Mouse (Mus musculus): Measurements from ENCODE around the gene Kcnma1.

The Kcnma1 gene

DNA sequence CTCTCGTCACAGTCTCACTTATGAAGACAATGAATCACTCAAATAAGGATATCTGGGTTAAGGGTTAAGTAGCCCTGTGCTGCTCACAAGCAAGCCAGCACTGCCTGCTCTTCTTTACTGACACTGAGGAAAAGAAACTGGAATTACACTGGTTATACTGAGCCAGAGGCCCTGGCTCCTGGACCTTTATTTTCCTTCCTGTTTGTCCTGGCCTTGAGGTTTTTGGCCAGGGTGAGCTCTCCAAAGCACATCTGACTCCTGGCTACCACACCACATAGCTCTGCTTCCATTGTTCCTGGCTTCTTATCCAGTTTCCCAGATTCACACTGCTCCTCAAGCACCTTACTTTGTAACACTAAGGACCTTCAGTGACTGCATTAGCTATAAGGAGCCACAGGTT is 242.5 kb downstream of the Kcnma1 start:
- DNase-seq = no peak

DNA sequence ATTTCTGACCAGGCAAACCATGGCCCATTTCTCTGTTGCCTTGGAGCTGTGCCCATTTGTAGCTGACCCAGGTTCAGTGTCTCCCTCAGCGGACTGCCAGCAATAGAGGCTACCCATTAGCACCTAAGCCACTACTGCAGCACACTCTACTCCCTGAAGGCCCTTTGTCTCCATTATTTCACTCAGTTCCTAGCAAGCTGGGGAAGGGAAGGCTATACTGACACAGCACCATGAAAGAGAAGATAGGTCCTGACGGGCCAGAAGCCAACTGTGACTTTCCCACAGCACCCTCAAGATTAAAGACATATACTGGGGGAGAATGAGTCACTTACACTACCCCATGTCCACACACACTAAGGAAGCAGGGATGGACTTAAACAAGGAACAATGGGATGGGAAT is 251.8 kb downstream of the Kcnma1 start:
- DNase-seq = no peak

DNA sequence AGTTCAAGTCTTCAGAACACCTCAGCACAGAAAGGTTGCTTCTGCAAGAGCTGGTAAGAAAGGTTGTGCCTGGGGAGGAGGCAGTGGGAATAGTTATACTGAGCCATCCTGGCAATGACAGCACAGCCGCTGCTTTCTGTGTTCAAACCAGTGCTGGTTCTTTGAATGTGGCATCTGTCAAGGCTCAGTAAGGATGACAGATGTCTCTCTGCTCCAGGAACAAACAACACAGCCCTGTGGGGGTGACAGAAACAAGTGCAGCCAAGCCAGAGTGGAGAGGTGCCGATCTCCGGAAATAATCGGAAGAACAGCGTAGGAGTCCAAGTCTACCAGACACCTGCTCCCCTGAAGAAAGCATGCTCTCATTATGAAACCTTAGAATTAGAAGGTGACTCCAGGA is 254.7 kb downstream of the Kcnma1 start:
- DNase-seq = no peak

DNA sequence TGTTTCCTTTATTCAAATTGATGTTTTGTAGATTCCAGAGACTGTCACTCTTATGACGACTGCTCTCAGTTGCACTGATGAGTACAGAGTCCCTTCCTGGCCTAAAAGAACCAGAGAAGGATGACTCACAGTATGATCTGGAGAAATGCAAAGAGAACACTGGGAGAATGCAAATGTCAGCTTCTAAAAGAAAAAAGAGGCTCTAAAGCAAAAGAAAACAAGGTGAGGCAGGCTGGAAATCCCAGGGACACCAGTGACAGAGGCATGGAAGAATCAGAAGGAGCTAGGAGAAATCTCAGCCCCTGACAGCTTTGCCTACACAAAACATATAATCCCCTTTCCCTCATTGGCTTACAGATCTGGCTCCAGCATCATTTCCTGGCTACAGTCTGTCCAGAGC is 255.9 kb downstream of the Kcnma1 start:
- no peak for DNase-seq

DNA sequence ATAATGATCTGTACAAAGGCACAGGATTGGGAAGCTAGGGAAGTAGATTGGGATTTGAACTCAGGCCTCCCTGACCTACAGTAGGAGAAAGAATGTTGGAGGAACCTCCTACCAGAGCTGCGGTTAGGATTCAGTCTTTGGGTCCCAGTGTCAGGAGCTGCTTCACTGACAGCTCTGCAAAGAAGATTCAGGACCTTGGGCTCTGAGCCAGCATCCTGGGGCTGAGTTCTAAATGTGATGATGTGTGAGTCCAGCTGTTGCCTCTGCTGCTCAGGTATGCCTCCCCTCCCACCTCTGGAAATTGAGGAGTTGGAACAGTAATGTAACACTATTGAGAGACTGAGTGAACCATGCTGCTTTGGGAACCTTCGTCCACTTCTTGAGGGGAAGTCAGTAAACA is 266.3 kb downstream of the Kcnma1 start:
- no peak for DNase-seq

DNA sequence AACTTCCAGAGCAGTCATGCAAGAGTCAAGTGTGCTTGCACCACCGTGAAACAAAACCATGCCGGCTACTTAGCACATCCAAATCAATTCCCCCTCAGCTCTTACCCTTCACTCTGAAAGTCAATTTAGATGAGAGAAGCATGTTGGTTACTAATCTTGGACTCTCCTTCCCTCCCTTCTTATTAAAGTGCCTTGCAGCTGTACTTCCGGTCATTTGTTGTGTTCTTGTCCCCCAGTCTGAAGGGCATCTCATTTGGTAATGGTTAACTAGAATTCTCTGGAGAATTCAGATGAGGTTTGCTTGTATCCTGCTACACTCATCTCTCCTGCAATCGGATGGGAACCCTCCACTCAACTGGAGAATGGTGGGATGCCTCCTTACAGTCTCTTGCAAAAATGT is 267.3 kb downstream of the Kcnma1 start:
- peak; percentile 32 to 66 for DNase-seq

DNA sequence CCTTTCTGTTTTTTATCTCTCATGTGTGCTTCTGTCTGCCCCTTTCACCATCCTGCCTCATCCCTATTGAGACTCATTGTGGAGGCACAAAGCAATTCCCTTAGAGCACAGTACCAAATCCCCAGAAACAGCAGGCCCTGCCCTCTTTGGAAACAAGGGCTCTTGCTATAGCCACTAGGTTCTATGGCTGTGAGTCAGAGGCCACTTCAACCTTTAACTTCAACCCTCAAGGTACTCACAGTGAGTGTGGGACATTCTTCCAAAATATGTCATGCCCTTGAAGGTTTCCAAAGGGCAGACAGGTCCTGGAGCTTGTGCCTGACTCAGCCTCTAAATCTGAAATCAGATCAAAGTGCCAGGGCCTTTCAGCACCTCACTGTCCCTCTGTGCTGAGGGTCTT is 272.8 kb downstream of the Kcnma1 start:
- DNase-seq = no peak

DNA sequence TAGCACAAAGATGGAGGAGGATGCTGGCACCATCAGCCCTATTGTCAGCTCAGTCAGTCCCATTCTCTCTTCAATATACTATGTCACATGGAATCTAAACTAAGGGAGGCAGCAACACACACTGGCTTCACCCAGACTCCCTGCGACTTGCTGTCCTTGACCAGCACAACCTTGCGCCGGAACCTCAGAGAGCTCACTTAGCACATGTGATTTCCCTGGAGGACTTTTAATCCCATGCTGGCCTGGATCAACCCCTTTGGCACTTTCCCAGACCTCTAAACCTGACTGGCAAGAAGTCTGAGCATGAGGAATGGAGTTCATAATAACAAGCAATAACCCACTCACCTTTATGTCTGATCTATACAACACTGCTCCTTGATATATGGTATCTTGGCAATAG is 280.1 kb downstream of the Kcnma1 start:
- peak; percentile 13 to 39 for DNase-seq

DNA sequence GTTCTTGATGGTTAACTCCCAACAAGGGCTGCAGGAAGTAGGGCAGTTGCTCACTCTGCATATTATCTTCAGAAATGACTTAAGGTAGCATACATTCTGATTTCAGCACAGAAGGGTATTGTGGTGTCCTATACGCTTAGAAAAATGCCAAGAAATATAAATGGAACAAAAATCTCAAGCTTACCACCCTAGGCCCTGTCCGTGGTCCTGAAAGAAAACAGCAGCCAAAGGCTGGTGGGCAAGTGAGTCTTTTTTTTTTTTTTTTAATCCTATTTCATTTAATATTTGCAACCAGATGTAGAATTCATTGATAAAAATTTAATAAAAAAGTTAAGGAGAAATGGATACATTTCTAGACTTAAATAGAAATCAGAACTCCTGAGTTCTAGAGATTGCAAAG is 284.9 kb downstream of the Kcnma1 start:
- DNase-seq = no peak

DNA sequence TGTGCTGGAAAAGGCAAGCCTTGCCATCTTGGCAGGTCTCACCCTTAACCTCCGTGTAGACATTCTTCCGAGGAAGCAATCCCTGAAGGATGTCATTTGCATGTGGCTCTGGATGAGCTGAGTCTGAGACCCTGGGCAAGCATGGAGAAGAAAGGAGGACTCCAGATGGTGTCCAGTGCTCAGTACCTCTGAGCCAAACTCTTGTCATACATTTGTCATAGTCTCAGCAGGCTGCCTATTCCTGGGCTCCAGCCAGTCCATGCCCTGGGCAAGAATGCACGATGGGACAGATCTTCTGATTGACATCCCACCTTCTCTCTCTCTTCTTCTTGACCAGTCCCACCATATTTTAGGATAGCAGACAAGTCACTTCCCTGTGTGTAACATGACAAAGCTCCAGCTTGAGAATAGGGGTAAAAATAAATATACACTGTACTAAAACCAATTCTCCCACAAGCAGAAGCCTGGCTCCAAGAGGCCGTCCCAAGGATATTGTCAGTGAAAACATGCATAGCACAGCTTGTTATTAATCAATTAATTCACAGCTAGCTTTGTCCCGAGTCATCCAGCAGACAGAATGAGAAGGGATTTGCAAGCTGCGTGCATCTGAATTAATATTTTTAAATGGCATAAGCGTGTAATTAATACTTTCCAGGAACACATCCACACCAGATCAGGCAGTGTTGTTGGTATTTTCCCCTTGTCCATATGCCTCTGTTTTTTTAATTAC is 290.4 kb downstream of the Kcnma1 start:
- DNase-seq = no peak

DNA sequence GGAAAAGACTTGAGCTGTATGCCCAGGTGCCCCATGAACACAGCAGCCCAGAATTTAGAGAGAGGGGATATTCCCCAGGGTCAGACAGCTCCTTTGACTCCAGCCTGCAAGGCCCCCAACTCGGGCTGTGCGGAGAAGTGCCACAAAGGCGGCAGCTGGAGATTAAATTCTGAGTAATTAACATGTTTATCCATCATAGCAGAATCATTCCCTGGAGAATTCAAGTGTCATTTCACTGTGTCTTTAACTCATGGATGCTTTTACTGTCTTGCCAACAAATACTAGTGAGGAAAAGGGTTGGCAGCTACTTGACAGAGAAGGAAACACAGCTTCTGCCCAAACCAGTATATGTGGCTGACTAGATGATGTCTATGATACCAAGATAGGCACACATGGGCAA is 295.0 kb downstream of the Kcnma1 start:
- DNase-seq = no peak

DNA sequence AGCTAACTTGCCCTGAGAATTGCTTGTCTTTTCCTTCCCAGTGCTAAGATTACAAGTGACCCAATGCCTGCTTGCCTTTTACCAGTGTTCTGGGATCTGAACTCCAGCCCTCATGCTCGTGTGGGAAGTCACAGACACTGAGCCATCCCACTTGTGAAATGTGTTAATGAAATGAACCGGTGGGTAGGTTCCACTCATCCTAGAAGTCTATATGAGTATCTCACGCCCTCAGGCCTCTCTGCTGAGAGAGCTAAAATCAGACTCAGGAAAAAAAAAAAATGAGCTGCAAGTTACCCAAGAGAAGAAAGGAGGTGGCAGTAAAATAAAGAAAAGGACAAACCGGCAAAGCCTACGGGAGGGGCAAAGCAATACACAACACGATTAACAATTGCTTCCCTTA is 295.6 kb downstream of the Kcnma1 start:
- DNase-seq = no peak

DNA sequence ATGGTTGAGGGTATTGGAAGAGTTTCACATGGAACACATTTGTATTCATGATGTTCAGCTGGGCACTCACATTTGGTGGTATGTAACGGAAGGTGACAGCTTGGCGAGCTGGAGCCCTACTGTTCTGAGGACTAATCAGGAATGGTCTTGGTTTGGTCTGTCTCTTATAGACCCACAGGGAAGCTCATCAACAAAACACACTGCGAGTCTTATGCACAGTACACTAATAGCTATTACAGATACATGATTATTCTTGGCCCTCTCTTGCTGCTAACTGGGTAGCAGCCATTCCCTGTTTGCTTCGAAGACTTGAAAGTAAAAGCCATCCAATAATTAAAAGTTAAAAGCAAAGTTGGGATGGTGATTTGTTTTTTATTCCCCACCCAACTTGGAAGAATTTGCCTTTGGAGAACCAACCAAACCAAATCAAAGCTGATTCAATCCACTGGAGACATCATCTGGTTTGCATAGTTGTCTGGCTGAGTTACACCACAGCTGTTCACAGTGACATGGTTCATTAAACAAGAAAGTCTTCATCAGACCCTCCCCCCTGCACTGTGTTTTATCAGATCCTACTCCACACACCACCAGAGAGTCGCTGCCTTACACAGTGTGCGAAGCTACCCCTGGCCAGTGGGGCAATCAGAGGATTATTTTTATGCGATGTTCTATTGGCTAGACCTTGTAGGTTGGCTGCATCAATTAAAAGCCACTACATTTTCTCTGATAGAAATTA is 299.7 kb downstream of the Kcnma1 start:
- no peak for DNase-seq

DNA sequence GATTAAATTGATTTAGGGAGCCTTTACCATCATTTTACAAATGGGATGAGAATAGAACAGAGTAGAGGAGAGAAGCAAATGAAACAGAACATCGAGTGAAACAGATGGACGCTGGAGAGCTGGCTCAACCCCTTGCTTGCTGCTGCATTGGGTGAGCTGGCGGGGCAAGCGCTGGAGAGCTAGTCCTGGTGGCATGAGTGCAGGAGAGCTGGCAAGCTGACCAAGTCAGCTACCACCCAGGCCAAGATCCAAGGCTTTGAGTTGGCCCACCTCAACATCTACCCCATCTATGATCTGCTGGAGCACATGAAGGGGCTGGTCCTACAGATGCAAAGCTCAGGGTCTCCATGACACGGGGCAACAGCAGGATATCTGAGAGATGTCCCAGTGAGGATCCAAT is 301.4 kb downstream of the Kcnma1 start:
- DNase-seq = no peak

DNA sequence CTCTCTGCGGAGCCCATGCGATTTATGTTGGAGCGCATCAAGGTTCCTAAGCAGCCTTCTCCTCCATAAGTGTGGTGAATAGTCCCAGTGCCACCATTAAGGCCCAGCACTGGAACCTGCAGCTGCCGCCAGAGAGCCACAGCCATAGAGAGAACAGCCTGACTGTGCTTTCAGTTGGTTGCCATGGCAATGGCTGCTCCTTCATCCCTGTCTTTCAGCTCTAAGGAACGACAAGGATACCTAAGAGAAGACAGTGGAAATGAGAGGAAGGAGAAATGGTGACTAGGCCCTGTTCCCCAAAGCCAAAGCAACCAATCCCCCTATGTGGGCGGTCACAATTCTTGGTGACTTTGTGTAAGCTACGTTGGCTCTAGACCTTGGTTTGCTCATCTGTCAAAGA is 303.3 kb downstream of the Kcnma1 start:
- DNase-seq = no peak

DNA sequence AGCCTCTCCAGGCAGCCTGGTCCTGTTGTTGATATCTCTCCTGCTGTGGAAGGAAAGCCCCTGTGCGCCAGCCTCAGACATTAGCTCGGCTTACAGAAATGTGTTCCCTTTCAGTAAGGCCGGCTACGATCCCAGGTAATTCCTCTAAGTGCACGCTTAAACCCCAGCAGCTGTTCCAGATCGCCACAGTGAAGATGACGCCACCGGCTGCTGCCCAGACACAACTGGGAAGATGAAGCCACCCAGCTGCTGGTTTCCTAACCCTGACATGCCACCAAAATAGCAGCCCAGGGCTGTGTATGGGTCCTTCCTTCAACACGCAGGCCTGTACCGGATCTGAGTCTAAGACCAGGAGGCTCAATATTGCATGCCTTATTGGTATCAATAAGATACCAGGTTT is 307.5 kb downstream of the Kcnma1 start:
- no peak for DNase-seq

DNA sequence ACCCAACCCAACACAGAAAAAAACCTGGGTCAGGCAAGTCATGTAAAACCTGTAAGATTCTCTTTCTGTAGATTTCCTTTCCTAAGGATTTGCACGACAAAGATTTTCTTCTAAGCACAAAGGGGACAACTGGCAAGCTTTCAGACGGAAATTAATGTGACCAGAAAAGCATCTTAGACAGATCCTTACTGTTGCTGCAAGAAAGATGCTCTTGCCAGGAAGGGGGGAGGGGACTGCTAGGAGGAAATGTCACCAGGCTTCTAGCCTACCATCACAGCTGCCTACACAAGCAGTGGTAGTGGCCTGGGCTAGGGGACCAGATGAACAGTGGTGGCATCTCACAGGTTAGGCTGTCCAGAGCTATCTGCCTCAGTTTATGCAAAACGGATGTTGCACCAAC is 308.6 kb downstream of the Kcnma1 start:
- DNase-seq = no peak

DNA sequence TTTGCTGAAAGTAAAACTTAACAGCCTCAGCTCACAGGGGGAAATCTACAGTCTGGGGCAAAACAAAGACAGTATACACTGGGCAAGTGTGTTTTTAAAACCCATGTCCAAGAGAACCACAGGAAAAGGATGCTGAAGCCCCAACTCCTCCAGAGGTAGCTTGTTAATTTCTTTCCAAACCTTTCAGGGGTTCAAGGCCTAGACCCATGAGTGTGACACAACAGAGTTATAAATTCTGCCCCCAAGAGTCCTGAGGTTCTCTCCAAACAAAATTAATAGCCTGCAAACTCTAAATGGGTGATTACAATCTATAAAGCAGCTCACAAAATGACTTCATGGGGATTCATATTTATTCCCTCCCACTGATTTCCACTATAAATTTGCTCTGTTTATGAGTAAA is 310.0 kb downstream of the Kcnma1 start:
- no peak for DNase-seq

DNA sequence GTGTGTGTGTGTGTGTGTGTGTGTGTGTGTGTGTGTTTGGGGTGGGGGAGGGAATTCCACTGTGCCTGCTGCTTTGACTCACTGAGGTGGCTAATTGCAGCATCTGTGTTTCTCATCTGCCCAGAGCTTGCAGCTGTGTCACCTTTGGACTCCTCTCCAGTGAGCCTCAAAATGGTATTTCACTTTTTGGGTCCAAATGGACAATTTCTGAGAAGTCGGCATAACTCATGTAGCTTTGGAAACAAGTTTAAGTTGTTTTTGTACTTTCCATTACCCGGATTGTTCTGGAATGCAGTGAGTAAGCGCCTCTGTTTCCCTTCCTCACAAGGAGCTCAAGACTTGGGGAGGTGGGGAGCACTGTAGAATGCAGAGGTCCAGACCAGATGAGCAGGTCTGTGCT is 317.9 kb downstream of the Kcnma1 start:
- DNase-seq = no peak

DNA sequence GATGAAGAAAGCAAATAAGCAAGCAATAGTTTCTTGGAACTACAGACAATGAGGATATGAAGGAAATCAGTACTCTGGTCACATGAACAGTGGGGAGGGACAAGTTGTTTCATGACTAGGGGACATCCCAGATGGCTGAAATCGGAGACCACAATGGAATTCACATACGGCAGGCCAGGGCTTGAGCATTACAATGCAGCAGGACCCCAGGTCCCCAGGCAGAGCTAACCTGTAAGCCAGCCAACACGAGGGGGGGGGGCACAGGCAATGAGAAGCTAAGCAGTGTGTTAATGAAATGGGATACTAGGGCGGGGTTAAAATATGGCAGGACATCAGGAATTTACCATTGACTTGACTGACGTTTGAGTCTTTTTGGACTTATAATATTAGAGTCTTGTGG is 324.6 kb downstream of the Kcnma1 start:
- DNase-seq = no peak

DNA sequence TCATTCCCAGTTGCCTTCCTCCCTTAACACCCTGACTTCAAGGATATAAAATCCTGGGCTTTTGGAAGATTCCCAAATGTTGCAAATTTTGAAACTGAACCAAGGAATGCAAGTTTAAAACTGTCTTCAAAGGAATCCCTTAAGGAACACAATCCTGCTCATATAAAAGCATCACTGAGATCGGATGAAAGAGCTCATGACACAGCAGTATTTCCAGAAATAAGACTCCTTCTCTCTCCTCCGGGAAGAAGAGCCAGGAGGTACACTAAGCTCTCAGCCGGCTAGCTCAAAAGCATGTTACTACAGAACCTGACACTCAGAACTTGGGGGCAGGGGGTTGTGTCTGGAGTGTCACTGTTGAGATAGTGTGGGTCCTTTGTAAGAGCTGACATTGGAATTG is 325.8 kb downstream of the Kcnma1 start:
- no peak for DNase-seq

DNA sequence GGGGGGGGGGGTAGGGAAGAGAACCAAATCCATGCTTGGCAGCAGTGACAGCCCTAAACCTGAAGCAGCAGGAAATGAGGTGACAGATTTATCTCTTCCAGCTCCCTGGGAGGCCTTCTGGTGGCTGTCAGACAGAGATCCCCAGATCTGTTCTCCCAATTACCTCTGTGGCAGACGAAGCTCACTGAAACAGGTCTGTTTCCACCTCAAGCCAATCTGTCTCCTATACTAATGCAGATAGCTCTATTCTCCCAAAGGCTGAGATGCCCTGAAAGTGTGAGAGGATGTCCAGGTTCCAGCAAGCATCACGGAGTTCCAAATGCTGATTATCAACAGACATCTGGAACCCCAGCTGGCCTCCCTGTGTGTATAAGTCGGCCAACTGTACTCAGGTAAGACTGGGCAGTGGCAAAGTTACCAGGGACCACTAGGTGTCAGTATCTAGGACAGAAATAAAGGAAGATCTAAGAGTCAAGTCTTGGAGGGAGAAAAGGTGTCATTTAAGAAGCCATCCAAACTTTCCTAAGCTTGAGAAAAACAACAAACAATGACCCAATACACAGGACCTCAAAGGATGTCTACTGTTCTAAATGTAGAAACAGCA is 329.7 kb downstream of the Kcnma1 start:
- peak in 1 of 2 experiments; percentile 30 for DNase-seq

DNA sequence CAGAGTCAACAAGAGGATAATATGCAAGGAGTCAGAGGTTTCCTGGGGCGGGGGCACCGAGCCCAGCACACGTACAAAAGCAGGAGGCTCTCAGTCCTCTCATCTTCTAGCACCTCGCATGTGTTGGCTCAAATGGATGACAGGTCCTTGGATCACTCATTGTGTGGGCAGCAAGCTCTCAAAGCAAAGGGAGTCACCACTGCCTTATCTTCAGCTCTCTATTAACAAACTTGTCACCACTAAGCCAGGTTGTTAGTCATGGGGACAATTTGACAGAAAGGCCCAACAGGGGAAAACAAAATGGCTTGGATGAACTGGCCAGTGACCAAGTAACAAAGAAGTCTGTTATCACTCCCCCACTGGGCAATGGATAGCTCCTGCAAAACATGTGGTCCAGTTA is 331.5 kb downstream of the Kcnma1 start:
- no peak for DNase-seq

DNA sequence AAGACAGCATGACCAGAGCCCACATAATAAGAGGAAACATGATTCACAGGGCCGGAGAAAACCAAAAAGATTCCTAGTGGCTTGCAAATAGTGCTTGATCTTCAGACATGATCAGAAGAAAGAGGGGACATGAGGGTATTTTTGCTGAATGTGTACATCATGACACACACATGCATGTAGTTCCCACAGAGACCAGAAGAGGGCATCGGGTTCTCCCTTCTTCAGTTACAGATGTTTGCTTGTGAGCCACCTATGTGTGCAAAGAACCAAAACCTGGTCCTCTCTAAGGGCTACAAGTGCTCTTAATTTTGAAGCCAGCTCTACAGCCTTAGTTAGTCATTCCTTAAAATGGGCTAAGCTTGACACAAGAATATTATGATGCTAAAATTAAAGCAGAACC is 334.9 kb downstream of the Kcnma1 start:
- peak in 1 of 2 experiments; percentile 25 for DNase-seq
